Mouse (Mus musculus): ENCODE measurements around the gene Elk4. TPM values are rescaled to one million over a fixed set of nuclear protein-coding genes. Genes with fewer than 3 reads are reported as not detected.

The Elk4 gene
- total and polyA plus RNA-seq, 3 experiments: 16.8 to 18.9 (median 17.4) TPM

DNA sequence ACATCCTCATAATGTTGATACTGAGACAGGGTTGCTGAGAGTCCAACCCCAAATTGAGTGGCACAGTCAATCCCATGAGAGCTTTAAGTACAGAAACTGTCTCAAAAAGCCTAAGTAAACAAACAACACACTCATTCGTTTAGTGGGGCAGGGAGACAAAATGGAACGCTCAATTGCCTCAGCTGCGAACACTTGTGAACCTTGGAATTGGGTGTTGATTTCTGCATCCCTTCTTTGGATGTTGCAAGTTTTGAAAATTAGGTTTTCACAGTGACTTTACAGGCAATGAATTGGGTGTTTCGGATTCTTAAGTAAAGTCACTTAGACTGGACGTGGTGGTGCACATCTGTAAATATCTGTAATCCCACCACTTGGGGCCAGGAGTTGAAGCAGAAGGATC is 686 bp upstream of the Elk4 start:
- in situ Hi-C loops (cut with MboI; ENCODE audit: low pct_ligation_motif_present, low pct_unique_long_range_greater_than_20kb, low sequenced_read_pairs) (loop anchor here (5.0 kb wide), 2 partner anchors 36 to 101 kb away; no protein-coding TSS in a partner anchor), dilution Hi-C loops (cut with MboI; ENCODE audit: extremely low pct_ligation_motif_present, extremely low pct_unique_long_range_greater_than_20kb, low sequenced_read_pairs) (no loop called here)
- Histone ChIP-seq H3K36me3 (replicated peaks in 1 of 2; ENCODE audit: control insufficient read depth in 1 of 2, insufficient read depth in 1 of 2, low read length in 1 of 2) (no peaks in the 10 kb centered on the region), H3K79me2 (replicated peaks; ENCODE audit: control insufficient read depth, extremely low read depth, insufficient read depth, poor library complexity, severe bottlenecking) (peaks cover 24% of the 10 kb centered on the region), H3K9me3 (replicated peaks; ENCODE audit: low read length) (no peaks in the 10 kb centered on the region), H3K4me1 (ENCODE audit: control insufficient read depth in 1 of 2, insufficient read depth in 2 of 2) (peaks cover 18 to 50% of the 10 kb centered on the region in 2 experiments; a peak in 3 of 4 replicates), H3K4me3 (replicated peaks in 1 of 3; ENCODE audit: low read depth in 2 of 3, low read length in 2 of 3, poor library complexity in 1 of 3) (peak overlapping the region; percentile 39 to 79 (median 48)), H3K27ac (ENCODE audit: insufficient read depth, low read depth) (peak overlapping the region; percentile 82), H3K9ac (ENCODE audit: insufficient read depth, low read depth) (peak overlapping the region; percentile 86), H3K4me2 (ENCODE audit: insufficient read depth, low read depth, poor library complexity, severe bottlenecking) (peak overlapping the region; percentile 80), H3K27me3 (replicated peaks) (no peaks in the 10 kb centered on the region)
- TF ChIP-seq POLR2AphosphoS2 (IDR thresholded peaks at IDR 0.05; ENCODE audit: low read depth, low read length) (peak; percentile 9; the same call in 1 of the 2 replicates), MYC (IDR thresholded peaks at IDR 0.05; ENCODE audit: low read depth, low read length) (no peak)
- no peak for DNase-seq (ENCODE audit: extremely low read depth)

GRCm38 (mm10) chr1:132007828-132008827 is 721 bp downstream of the Elk4 start:
- dilution Hi-C loops (cut with MboI; ENCODE audit: extremely low pct_ligation_motif_present, extremely low pct_unique_long_range_greater_than_20kb, low sequenced_read_pairs) (no loop called here), in situ Hi-C loops (cut with MboI; ENCODE audit: low pct_ligation_motif_present, low pct_unique_long_range_greater_than_20kb, low sequenced_read_pairs) (loop anchor here (5.0 kb wide), 2 partner anchors 34 to 99 kb away; no protein-coding TSS in a partner anchor)
- H3K27ac ChIP-seq (ENCODE audit: insufficient read depth, low read depth): peak overlapping the region; percentile 98
- H3K9me3 ChIP-seq (replicated peaks; ENCODE audit: low read length): no peaks in the 10 kb centered on the region
- H3K27me3 ChIP-seq (replicated peaks): no peaks in the 10 kb centered on the region
- no peak overlapping the region for H3K4me2 ChIP-seq (ENCODE audit: insufficient read depth, low read depth, poor library complexity, severe bottlenecking)
- peaks cover 36% of the 10 kb centered on the region for H3K79me2 ChIP-seq (replicated peaks; ENCODE audit: control insufficient read depth, extremely low read depth, insufficient read depth, poor library complexity, severe bottlenecking)
- peaks cover 0 to 2% of the 10 kb centered on the region in 2 experiments for H3K36me3 ChIP-seq (replicated peaks in 1 of 2; ENCODE audit: control insufficient read depth in 1 of 2, insufficient read depth in 1 of 2, low read length in 1 of 2)
- H3K4me3 ChIP-seq (replicated peaks in 1 of 3; ENCODE audit: low read depth in 2 of 3, low read length in 2 of 3, poor library complexity in 1 of 3): peak overlapping the region; percentile 77 to 88 (median 79)
- peak overlapping the region; percentile 95 for H3K9ac ChIP-seq (ENCODE audit: insufficient read depth, low read depth)
- DNase-seq (ENCODE audit: extremely low read depth): peak; percentile 91
- H3K4me1 ChIP-seq (ENCODE audit: control insufficient read depth in 1 of 2, insufficient read depth in 2 of 2): peaks cover 14 to 51% of the 10 kb centered on the region in 2 experiments; a peak in 3 of 4 replicates
- peak; percentile 80 for TF ChIP-seq ETS1 (conservative IDR thresholded peaks at IDR 0.05; ENCODE audit: low read depth, low read length)
- peak; percentile 25; the same call in 1 of the 2 replicates for TF ChIP-seq EP300 (IDR thresholded peaks at IDR 0.05; ENCODE audit: low read length)
- TF ChIP-seq MAFK (IDR thresholded peaks at IDR 0.05; ENCODE audit: insufficient replicate concordance, low read length): 0 out of 2 replicates have a peak, but pooled peaks have one; percentile 31
- no peak; the same call in 1 of the 2 replicates for TF ChIP-seq SMC3 (IDR thresholded peaks at IDR 0.05; ENCODE audit: low read depth, low read length)
- no peak for TF ChIP-seq MXI1 (IDR thresholded peaks at IDR 0.05; ENCODE audit: low read depth, low read length)
- no peak for TF ChIP-seq RAD21 (IDR thresholded peaks at IDR 0.05; ENCODE audit: low read depth, low read length)
- peak; percentile 52; the same call in 1 of the 2 replicates for TF ChIP-seq CHD2 (IDR thresholded peaks at IDR 0.05; ENCODE audit: low read length)
- peak; percentile 77 for TF ChIP-seq MEF2A (IDR thresholded peaks at IDR 0.05; ENCODE audit: borderline replicate concordance, low read depth, low read length)
- no peak for TF ChIP-seq E2F4 (IDR thresholded peaks at IDR 0.05; ENCODE audit: insufficient replicate concordance, low read depth, low read length)
- TF ChIP-seq IRF4 (IDR thresholded peaks at IDR 0.05; ENCODE audit: low read depth, low read length): peak; percentile 81
- peak; percentile 72 for TF ChIP-seq MAX (IDR thresholded peaks at IDR 0.05; ENCODE audit: low read length)
- no peak for TF ChIP-seq NRF1 (IDR thresholded peaks at IDR 0.05; ENCODE audit: low read depth, low read length)
- TF ChIP-seq RCOR1 (conservative IDR thresholded peaks at IDR 0.05; ENCODE audit: low read depth, low read length): 0 out of 2 replicates have a peak, but pooled peaks have one; percentile 35
- peak; percentile 93 for TF ChIP-seq MAZ (IDR thresholded peaks at IDR 0.05; ENCODE audit: low read depth, low read length)
- no peak for TF ChIP-seq USF1 (IDR thresholded peaks at IDR 0.05; ENCODE audit: low read depth, low read length)
- TF ChIP-seq TBP (conservative IDR thresholded peaks at IDR 0.05; ENCODE audit: low read depth, low read length): 0 out of 2 replicates have a peak, but pooled peaks have one; percentile 40
- TF ChIP-seq PAX5 (IDR thresholded peaks at IDR 0.05; ENCODE audit: low read length): no peak
- TF ChIP-seq CHD1 (IDR thresholded peaks at IDR 0.05; ENCODE audit: low read depth, low read length): no peak; the same call in 1 of the 2 replicates
- peak; percentile 19; the same call in 1 of the 2 replicates for TF ChIP-seq JUND (conservative IDR thresholded peaks at IDR 0.05; ENCODE audit: low read depth, low read length)
- TF ChIP-seq HCFC1 (IDR thresholded peaks at IDR 0.05; ENCODE audit: low read depth, low read length): peak; percentile 61
- no peak for TF ChIP-seq USF2 (conservative IDR thresholded peaks at IDR 0.05; ENCODE audit: low read depth, low read length)
- TF ChIP-seq GABPA (IDR thresholded peaks at IDR 0.05; ENCODE audit: insufficient replicate concordance, low read depth, low read length): no peak
- TF ChIP-seq ZMIZ1 (IDR thresholded peaks at IDR 0.05; ENCODE audit: low read depth, low read length): peak; percentile 78
- peak; percentile 35; the same call in 1 of the 2 replicates for TF ChIP-seq ELF1 (IDR thresholded peaks at IDR 0.05; ENCODE audit: low read depth, low read length)
- no peak for TF ChIP-seq ZC3H11A (IDR thresholded peaks at IDR 0.05; ENCODE audit: low read depth, low read length)
- peak; percentile 66; the same call in 1 of the 2 replicates for TF ChIP-seq POLR2A (IDR thresholded peaks at IDR 0.05; ENCODE audit: low read depth, low read length)
- TF ChIP-seq NELFE (IDR thresholded peaks at IDR 0.05; ENCODE audit: low read depth, low read length): peak; percentile 45; the same call in 1 of the 2 replicates
